Mouse (Mus musculus) limb, embryonic 15.5 days (tissue): Measurements from ENCODE around the gene Hs3st2. TPM values are rescaled to one million over a fixed set of nuclear protein-coding genes. Genes with fewer than 3 reads are reported as not detected.
"Not testable (repeated sequence)": the region's sequence is repeated elsewhere in the genome, so short reads cannot be mapped to it uniquely, and the experiment has no call there.

Experiments used
- ATAC-seq: fragments of 200-750 bp; cut with Nextera tagmentation; 2 replicates; pipeline ENCODE4 v1.8.0; 2017; ENCODE audit warnings: low read depth, moderate TSS enrichment; ENCODE audit not compliant: insufficient number of reproducible peaks, low FRiP score, low TSS enrichment
- H3K27ac ChIP-seq: fragments of 300-500 bp; sonication (generic); 2 replicates; pipeline ENCODE4 v1.5.1; 2015; ENCODE audit warnings: moderate library complexity, mild to moderate bottlenecking, inconsistent platforms
- H3K27me3 ChIP-seq: fragments of 300-500 bp; sonication (generic); 2 replicates; pipeline ENCODE4 v1.6.1; 2015; ENCODE audit warnings: inconsistent platforms
- H3K36me3 ChIP-seq: fragments of 300-500 bp; sonication (generic); 2 replicates; pipeline ENCODE4 v1.6.1; 2015; ENCODE audit warnings: inconsistent platforms
- H3K4me1 ChIP-seq: fragments of 300-500 bp; sonication (generic); 2 replicates; pipeline ENCODE4 v1.6.1; 2015; ENCODE audit warnings: inconsistent platforms
- H3K4me2 ChIP-seq: fragments of 300-500 bp; sonication (generic); 2 replicates; pipeline ENCODE4 v1.6.1; 2015; ENCODE audit warnings: mild to moderate bottlenecking, inconsistent platforms
- H3K4me3 ChIP-seq: fragments of 300-500 bp; sonication (generic); 2 replicates; pipeline ENCODE4 v1.5.1; 2015; ENCODE audit warnings: mild to moderate bottlenecking, inconsistent platforms
- H3K9ac ChIP-seq: fragments of 300-500 bp; sonication (generic); 2 replicates; pipeline ENCODE4 v1.6.1; 2015; ENCODE audit warnings: inconsistent platforms
- H3K9me3 ChIP-seq: fragments of 300-500 bp; sonication (generic); 2 replicates; pipeline ENCODE4 v1.6.1; 2016; ENCODE audit warnings: inconsistent platforms
- WGBS: fragments of 180-500 bp; shearing (Covaris S2); methylation state at CpG from one replicate; pipeline ENCODE4 v1.1.7; 2015; 5-methylcytosine and 5-hydroxymethylcytosine counted together
- polyA plus RNA-seq: library from polyadenylated mRNA; unstranded; fragments of >200 nt; fragmentation: Nextera tagmentation; extraction: Ambion mirVana; gene quantifications from 2 replicates; pipeline ENCODE4 v1.2.1, GENCODE M21; 2015

The Hs3st2 gene
- polyA plus RNA-seq, result 0.47 and 0.73 TPM in 2 replicates

DNA sequence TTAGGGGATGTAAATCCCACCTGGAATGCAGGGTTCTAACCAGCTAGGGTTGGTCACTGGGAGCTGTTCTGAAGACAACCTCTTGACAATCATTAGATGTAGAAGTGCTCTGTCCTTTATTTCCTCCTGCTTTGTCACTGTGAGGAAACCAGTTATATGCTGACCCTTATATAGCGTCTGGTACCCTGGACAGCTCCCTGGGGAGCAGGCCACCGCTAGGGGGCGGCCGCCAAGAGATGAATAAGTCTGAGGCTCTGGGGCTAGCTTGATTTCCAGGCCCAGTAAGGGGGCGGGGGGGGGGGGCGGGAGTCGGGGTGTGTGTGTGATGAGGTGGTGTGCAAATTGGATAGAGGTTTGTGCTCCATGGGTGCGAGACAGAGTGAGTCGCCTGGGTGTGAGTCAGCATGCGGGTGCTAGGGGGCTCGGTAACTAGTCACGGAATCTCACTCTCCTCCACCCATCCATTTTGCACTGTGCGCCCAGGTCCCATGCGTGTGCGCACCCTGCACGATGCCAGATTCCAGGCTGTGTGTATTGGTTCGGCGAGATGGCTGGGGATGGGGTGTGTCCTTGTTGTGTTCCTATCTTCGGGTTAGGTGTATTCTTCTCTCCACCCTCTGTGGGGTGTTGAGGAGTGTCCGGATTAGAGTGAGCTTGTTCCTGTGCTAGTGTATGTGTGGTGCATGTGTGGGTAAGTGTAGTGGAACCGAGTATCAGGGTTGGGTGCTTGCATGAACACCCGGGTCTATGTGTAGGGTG is at the start of gene Hs3st2:
Gene Hs3st2, plus strand, starts transcription at position 635 of the 759 bp plus-strand sequence.
- Histone ChIP-seq H3K4me3 (peak within 1 kb of the TSS; percentile 30), H3K9ac (no peak within 1 kb of the TSS), H3K27ac (no peak within 1 kb of the TSS), H3K4me2 (peak within 1 kb of the TSS; percentile 48), H3K36me3 (no peaks in the 10 kb centered on the region), H3K9me3 (no peaks in the 10 kb centered on the region), H3K4me1 (peaks cover 16% of the 10 kb centered on the region), H3K27me3 (peaks cover 60% of the 10 kb centered on the region)
- ATAC-seq, result 0 out of 2 replicates have a peak, but pooled peaks have one; percentile 31
- 4% methylated on average over 18 of the region's 22 CpGs for WGBS

DNA sequence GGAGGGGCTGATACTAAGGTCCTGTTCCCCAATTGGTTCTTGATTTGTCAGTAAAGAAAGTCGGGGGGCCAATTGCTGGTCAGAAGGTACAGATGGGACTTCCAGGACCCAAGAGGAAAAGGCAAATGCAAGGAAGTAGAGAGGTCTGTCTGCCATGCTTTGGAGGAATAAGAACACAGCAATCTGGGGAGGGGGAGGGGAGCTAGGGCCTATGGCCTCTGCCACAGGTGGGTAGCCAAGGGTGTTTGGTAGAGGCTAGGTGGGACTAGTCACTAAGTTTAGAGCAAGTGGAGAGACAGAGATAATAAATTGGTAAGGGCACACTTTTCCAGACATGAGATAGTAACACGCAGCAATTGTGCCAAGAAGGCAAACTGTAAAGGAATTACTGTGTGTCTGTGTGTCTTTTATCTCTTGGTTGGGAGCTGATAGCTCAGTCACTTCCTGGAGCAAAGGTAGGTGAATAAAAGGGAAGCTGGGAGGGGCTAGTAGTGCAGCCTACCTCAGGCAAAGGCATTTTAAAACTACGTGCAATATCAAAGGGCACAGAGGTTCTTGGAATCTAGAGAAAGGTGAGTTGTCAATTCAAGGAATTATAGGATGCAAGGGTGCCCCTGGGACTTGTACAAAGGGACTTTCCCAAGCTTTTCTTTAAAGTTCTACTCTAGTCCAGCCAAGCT is 43.2 kb upstream of the Hs3st2 start:
- 78% methylated on average over 3 of the region's 3 CpGs for WGBS
- H3K9me3 ChIP-seq, result no peaks in the 10 kb centered on the region
- H3K27ac ChIP-seq, result no peak overlapping the region

GRCm38 (mm10) chr7:121351688-121352087 is 40.0 kb upstream of the Hs3st2 start:
- Histone ChIP-seq H3K36me3 (no peaks in the 10 kb centered on the region), H3K27ac (no peak overlapping the region), H3K27me3 (no peaks in the 10 kb centered on the region), H3K4me3 (no peak overlapping the region), H3K9me3 (no peaks in the 10 kb centered on the region), H3K4me1 (no peaks in the 10 kb centered on the region), H3K9ac (no peak overlapping the region), H3K4me2 (no peak overlapping the region)
- 77% methylated on average over 2 of the region's 2 CpGs for WGBS
- no peak for ATAC-seq

More for the DNA sequence above, 43.2 kb upstream of the Hs3st2 start:
- H3K4me2 ChIP-seq, result no peak overlapping the region
- H3K27me3 ChIP-seq, result no peaks in the 10 kb centered on the region
- H3K36me3 ChIP-seq, result no peaks in the 10 kb centered on the region
- no peaks in the 10 kb centered on the region for H3K4me1 ChIP-seq
- H3K4me3 ChIP-seq, result no peak overlapping the region
- H3K9ac ChIP-seq, result no peak overlapping the region
- no peak for ATAC-seq

DNA sequence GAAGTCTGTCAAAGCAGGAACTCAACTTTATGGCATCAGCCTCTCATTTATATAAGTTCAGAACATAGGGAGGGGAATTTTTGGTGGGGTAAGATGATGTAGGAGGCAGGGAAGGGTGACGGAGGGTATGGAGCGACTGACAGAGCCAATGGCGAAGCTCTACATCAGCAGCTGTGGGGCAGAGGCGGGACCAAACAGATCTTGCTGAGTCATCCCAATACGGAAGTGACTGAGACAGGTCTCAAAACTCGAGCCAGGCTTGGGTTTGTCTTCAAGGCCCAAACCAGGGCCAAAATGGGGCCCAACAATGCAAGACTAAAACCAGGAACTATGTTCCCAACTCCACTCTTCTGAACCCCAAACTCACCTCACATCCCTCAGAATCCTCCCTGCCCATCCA is 30.2 kb upstream of the Hs3st2 start:
- H3K27me3 ChIP-seq, H3K4me3 ChIP-seq, H3K36me3 ChIP-seq, H3K9me3 ChIP-seq, H3K4me2 ChIP-seq, ATAC-seq, H3K9ac ChIP-seq, H3K27ac ChIP-seq, H3K4me1 ChIP-seq: not testable (repeated sequence)
- 85% methylated on average over 6 of the region's 6 CpGs for WGBS

- H3K4me3 ChIP-seq, result no peak overlapping the region
- ATAC-seq, result no peak
- no peak overlapping the region for H3K9ac ChIP-seq
- no peak overlapping the region for H3K4me2 ChIP-seq
- H3K27ac ChIP-seq, result no peak overlapping the region
- H3K4me1 ChIP-seq, result no peaks in the 10 kb centered on the region
- WGBS, result 78% methylated on average over 7 of the region's 7 CpGs
- no peaks in the 10 kb centered on the region for H3K27me3 ChIP-seq
- no peaks in the 10 kb centered on the region for H3K9me3 ChIP-seq
- no peaks in the 10 kb centered on the region for H3K36me3 ChIP-seq
Measured at GRCm38 (mm10) chr7:121365584-121365983, 26.1 kb upstream of the Hs3st2 start.

GRCm38 (mm10) chr7:121367185-121367584 is 24.5 kb upstream of the Hs3st2 start:
- no peak overlapping the region for H3K4me3 ChIP-seq
- WGBS, result 85% methylated on average over 6 of the region's 6 CpGs
- H3K4me1 ChIP-seq, result no peaks in the 10 kb centered on the region
- H3K4me2 ChIP-seq, result no peak overlapping the region
- no peaks in the 10 kb centered on the region for H3K27me3 ChIP-seq
- H3K27ac ChIP-seq, result no peak overlapping the region
- H3K9ac ChIP-seq, result no peak overlapping the region
- H3K36me3 ChIP-seq, result no peaks in the 10 kb centered on the region
- no peak for ATAC-seq
- H3K9me3 ChIP-seq, result no peaks in the 10 kb centered on the region

DNA sequence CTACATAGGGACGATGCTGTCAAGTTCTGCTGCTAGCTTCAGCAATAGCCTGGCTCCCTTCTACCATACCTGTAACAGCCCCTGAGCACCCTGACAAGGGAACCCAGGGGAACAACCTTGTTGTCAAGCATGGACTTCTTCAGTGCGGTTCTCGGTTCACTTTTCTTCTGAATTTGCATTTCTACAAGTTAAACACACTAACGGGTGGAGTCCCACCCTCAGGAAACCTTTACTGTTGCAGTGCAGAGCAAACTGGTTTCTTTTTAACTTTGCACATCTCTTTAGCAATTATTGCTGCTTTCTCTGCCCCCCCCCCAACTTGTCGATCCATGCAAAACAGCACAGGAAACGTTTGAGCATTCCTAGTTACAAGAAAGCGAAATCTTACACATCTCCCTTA is 19.7 kb upstream of the Hs3st2 start:
- Histone ChIP-seq H3K9me3 (no peaks in the 10 kb centered on the region), H3K4me3 (no peak overlapping the region), H3K27me3 (no peaks in the 10 kb centered on the region), H3K9ac (no peak overlapping the region), H3K4me2 (no peak overlapping the region), H3K36me3 (no peaks in the 10 kb centered on the region), H3K27ac (no peak overlapping the region), H3K4me1 (no peaks in the 10 kb centered on the region)
- WGBS, result 80% methylated on average over 7 of the region's 7 CpGs
- no peak for ATAC-seq

GRCm38 (mm10) chr7:121375456-121375855 is 16.2 kb upstream of the Hs3st2 start:
- Histone ChIP-seq H3K36me3 (no peaks in the 10 kb centered on the region), H3K4me2 (no peak overlapping the region), H3K4me3 (no peak overlapping the region), H3K27ac (no peak overlapping the region), H3K27me3 (no peaks in the 10 kb centered on the region), H3K4me1 (no peaks in the 10 kb centered on the region), H3K9ac (no peak overlapping the region), H3K9me3 (no peaks in the 10 kb centered on the region)
- 36% methylated on average over 6 of the region's 6 CpGs for WGBS
- no peak for ATAC-seq

GRCm38 (mm10) chr7:121378942-121379341 is 12.7 kb upstream of the Hs3st2 start:
- Histone ChIP-seq H3K4me2 (no peak overlapping the region), H3K9ac (no peak overlapping the region), H3K9me3 (no peaks in the 10 kb centered on the region), H3K27ac (no peak overlapping the region), H3K4me3 (no peak overlapping the region), H3K36me3 (no peaks in the 10 kb centered on the region), H3K27me3 (no peaks in the 10 kb centered on the region), H3K4me1 (no peaks in the 10 kb centered on the region)
- no peak for ATAC-seq
- WGBS, result 66% methylated on average over 4 of the region's 4 CpGs

- Histone ChIP-seq H3K36me3 (no peaks in the 10 kb centered on the region), H3K9ac (no peak overlapping the region), H3K4me1 (peaks cover 16% of the 10 kb centered on the region), H3K4me2 (peak overlapping the region; percentile 48), H3K9me3 (no peaks in the 10 kb centered on the region), H3K27me3 (peaks cover 60% of the 10 kb centered on the region), H3K4me3 (peak overlapping the region; percentile 30), H3K27ac (no peak overlapping the region)
- ATAC-seq, result no peak
- WGBS, result 2% methylated on average over 72 of the region's 72 CpGs
Measured at GRCm38 (mm10) chr7:121391984-121392739, 503 bp downstream of the Hs3st2 start.

GRCm38 (mm10) chr7:121392740-121392993 is 1.0 kb downstream of the Hs3st2 start:
- H3K4me2 ChIP-seq, result peak overlapping the region; percentile 48
- 2% methylated on average over 28 of the region's 28 CpGs for WGBS

GRCm38 (mm10) chr7:121393884-121394283 is 2.2 kb downstream of the Hs3st2 start:
- Histone ChIP-seq H3K4me3 (no peak overlapping the region), H3K4me1 (peaks cover 16% of the 10 kb centered on the region), H3K9ac (no peak overlapping the region), H3K9me3 (no peaks in the 10 kb centered on the region), H3K4me2 (no peak overlapping the region), H3K27ac (no peak overlapping the region), H3K36me3 (no peaks in the 10 kb centered on the region), H3K27me3 (peaks cover 60% of the 10 kb centered on the region)
- WGBS, result 76% methylated on average over 1 of the region's 1 CpGs
- ATAC-seq, result no peak

More at GRCm38 (mm10) chr7:121392740-121392993, 1.0 kb downstream of the Hs3st2 start:
- Histone ChIP-seq H3K27ac (no peak overlapping the region), H3K9ac (no peak overlapping the region), H3K36me3 (no peaks in the 10 kb centered on the region), H3K4me1 (peaks cover 16% of the 10 kb centered on the region), H3K27me3 (peaks cover 60% of the 10 kb centered on the region), H3K9me3 (no peaks in the 10 kb centered on the region), H3K4me3 (peak overlapping the region; percentile 30)
- ATAC-seq, result no peak
